ENCODE assay signal across 8 mouse cellular contexts in the genomic region with DNA sequence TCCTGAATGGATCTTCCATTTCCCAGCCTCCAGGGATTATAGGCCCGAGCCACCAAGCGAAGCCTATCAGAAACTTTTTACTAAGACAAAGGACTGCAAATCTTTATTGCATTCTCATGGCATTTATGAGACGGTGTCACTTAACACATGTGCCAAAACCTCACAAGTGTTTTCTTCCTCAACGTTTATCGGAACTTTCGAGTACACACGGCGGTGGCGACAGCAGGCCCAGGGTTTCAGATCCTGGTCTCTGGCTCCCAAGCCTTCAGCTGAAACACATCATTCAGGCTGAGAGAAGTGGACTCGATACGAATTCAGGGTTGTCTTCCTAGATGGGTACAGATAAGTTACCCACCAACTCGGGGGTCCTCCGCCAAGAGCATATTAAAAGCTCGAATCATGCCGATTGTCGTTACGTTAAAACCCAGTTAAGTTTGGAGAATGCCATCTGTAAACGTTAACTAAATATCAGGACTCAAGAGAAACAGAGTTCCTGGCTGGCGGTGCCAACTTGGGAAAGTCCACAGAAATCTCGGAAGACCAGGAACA. TPM values are rescaled to one million over a fixed set of nuclear protein-coding genes. Genes with fewer than 3 reads are reported as not detected.
DNase-seq lines count a peak whose midpoint lies in the region; ATAC-seq and TF ChIP-seq lines count a peak whose summit lies in the region.

No protein-coding gene starts in this region.

- no peak for TF ChIP-seq POLR2A in small intestine, adult 2 months (IDR thresholded peaks at IDR 0.05; ENCODE audit: low read depth, low read length)

- H3K9me3 ChIP-seq in kidney, embryonic 14.5 days (ENCODE audit: control insufficient read depth, low read length) = no peaks in the 10 kb centered on the region
- no peaks in the 10 kb centered on the region for H3K9me3 ChIP-seq in forebrain, embryonic 15.5 days
- H3K9me3 ChIP-seq in liver, embryonic 13.5 days (replicated peaks) = no peaks in the 10 kb centered on the region

- 3% methylated on average over 20 of the region's 20 CpGs for WGBS in kidney, embryonic 14.5 days
- WGBS in forebrain, embryonic 15.5 days = 5% methylated on average over 20 of the region's 20 CpGs
- WGBS in liver, embryonic 13.5 days (ENCODE audit: insufficient replicate concordance) = 3% methylated on average over 20 of the region's 20 CpGs
- 1% methylated on average over 20 of the region's 20 CpGs for WGBS in small intestine, adult 2 months

- H3K4me2 ChIP-seq in kidney, embryonic 14.5 days (replicated peaks; ENCODE audit: low read depth, low read length) = peak overlapping the region; percentile 87
- H3K4me2 ChIP-seq in forebrain, embryonic 15.5 days (replicated peaks) = peak overlapping the region; percentile 62
- H3K4me2 ChIP-seq in liver, embryonic 13.5 days = peak overlapping the region; percentile 81

- DNase-seq in kidney, adult 11 months = no peak
- DNase-seq in NIH3T3 (ENCODE audit: low read depth) = peak; percentile 41
- peak; percentile 7 for DNase-seq in liver, embryonic 13.5 days
- DNase-seq in left cerebral cortex, adult 11 months (ENCODE audit: low spot score) = no peak
- no peak for DNase-seq in yolk sac, embryonic 10.5 days (ENCODE audit: low spot score)

- H3K36me3 ChIP-seq in kidney, embryonic 14.5 days (ENCODE audit: control insufficient read depth, insufficient read depth, low read length) = peaks cover 33% of the 10 kb centered on the region
- peaks cover 25% of the 10 kb centered on the region for H3K36me3 ChIP-seq in forebrain, embryonic 15.5 days
- peaks cover 37% of the 10 kb centered on the region for H3K36me3 ChIP-seq in liver, embryonic 13.5 days
- H3K36me3 ChIP-seq in small intestine, adult 2 months (ENCODE audit: control insufficient read depth, insufficient read depth, low read length) = peaks cover 6% of the 10 kb centered on the region

- H3K27me3 ChIP-seq in kidney, embryonic 14.5 days (ENCODE audit: control insufficient read depth, insufficient read depth, low read length) = no peaks in the 10 kb centered on the region
- H3K27me3 ChIP-seq in forebrain, embryonic 15.5 days = no peaks in the 10 kb centered on the region
- H3K27me3 ChIP-seq in liver, embryonic 13.5 days = 0 out of 2 replicates have a peak, but pooled peaks cover 4% of the 10 kb centered on the region
- H3K27me3 ChIP-seq in small intestine, adult 2 months (ENCODE audit: control insufficient read depth, insufficient read depth, low read length) = no peaks in the 10 kb centered on the region

- peak overlapping the region; percentile 75 for H3K4me3 ChIP-seq in kidney, embryonic 14.5 days (ENCODE audit: low read length)
- H3K4me3 ChIP-seq in forebrain, embryonic 15.5 days = peak overlapping the region; percentile 98
- peak overlapping the region; percentile 93 for H3K4me3 ChIP-seq in liver, embryonic 13.5 days (replicated peaks)
- peak overlapping the region; percentile 100 for H3K4me3 ChIP-seq in small intestine, adult 2 months (ENCODE audit: low read depth, low read length)

- no peak for ATAC-seq in kidney, embryonic 14.5 days (ENCODE audit: low FRiP score, low TSS enrichment)
- peak; percentile 20 for ATAC-seq in forebrain, embryonic 15.5 days (replicated peaks)
- ATAC-seq in liver, embryonic 13.5 days (ENCODE audit: low read depth) = no peak

- H3K4me1 ChIP-seq in kidney, embryonic 14.5 days (ENCODE audit: control insufficient read depth, insufficient read depth, low read length) = no peaks in the 10 kb centered on the region; the same call in 1 of the 2 replicates
- H3K4me1 ChIP-seq in forebrain, embryonic 15.5 days = peaks cover 14% of the 10 kb centered on the region; the same call in 1 of the 2 replicates
- H3K4me1 ChIP-seq in liver, embryonic 13.5 days (replicated peaks) = peaks cover 13% of the 10 kb centered on the region
- peaks cover 12% of the 10 kb centered on the region; the same call in 1 of the 2 replicates for H3K4me1 ChIP-seq in small intestine, adult 2 months (ENCODE audit: control insufficient read depth, insufficient read depth, insufficient read length, low read length)

- no peak for TF ChIP-seq CTCF in small intestine, adult 2 months (IDR thresholded peaks at IDR 0.05; ENCODE audit: extremely low read depth, insufficient read length, insufficient replicate concordance, low read depth, low read length)

- H3K9ac ChIP-seq in kidney, embryonic 14.5 days (ENCODE audit: low read depth, low read length) = peak overlapping the region; percentile 88
- H3K9ac ChIP-seq in forebrain, embryonic 15.5 days (replicated peaks) = peak overlapping the region; percentile 96
- H3K9ac ChIP-seq in liver, embryonic 13.5 days = peak overlapping the region; percentile 93

- H3K27ac ChIP-seq in kidney, embryonic 14.5 days (ENCODE audit: low read depth, low read length) = peak overlapping the region; percentile 59; the same call in 1 of the 2 replicates
- H3K27ac ChIP-seq in forebrain, embryonic 15.5 days (replicated peaks) = peak overlapping the region; percentile 69
- H3K27ac ChIP-seq in liver, embryonic 13.5 days = peak overlapping the region; percentile 75
- peak overlapping the region; percentile 91 for H3K27ac ChIP-seq in small intestine, adult 2 months (ENCODE audit: insufficient read depth, low read depth, low read length)

RNA-seq across cellular contexts. Expression of a gene that starts 0.7 kb away (rescaled TPM):
- 167 and 171 TPM in 2 replicates for polyA plus RNA-seq in kidney, embryonic 14.5 days (2014; fragmentation: Nextera tagmentation; extraction: Ambion mirVana)
- polyA plus RNA-seq in forebrain, embryonic 15.5 days (2015; fragmentation: Nextera tagmentation; extraction: Ambion mirVana) = 191 and 196 TPM in 2 replicates
- 102 and 112 TPM in 2 replicates for polyA plus RNA-seq in liver, embryonic 13.5 days (2015; fragmentation: Nextera tagmentation; extraction: Ambion mirVana)
- 16.2 and 26.8 TPM in 2 replicates for polyA plus RNA-seq in small intestine, adult 2 months (2012; rRNA removed)

RNA-seq across cellular contexts. Expression of a gene that starts 29.5 kb away (rescaled TPM):
- 1.3 and 1.5 TPM in 2 replicates for polyA plus RNA-seq in kidney, embryonic 14.5 days (2014; fragmentation: Nextera tagmentation; extraction: Ambion mirVana)
- polyA plus RNA-seq in forebrain, embryonic 15.5 days (2015; fragmentation: Nextera tagmentation; extraction: Ambion mirVana) = 0.38 and 0.41 TPM in 2 replicates
- not detected in 2 replicates for polyA plus RNA-seq in liver, embryonic 13.5 days (2015; fragmentation: Nextera tagmentation; extraction: Ambion mirVana)
- 0.14 TPM in 1 of 2 replicates, not detected in the other for polyA plus RNA-seq in small intestine, adult 2 months (2012; rRNA removed)

RNA-seq across cellular contexts. Expression of a gene that starts 40.0 kb away (rescaled TPM):
- polyA plus RNA-seq in kidney, embryonic 14.5 days (2014; fragmentation: Nextera tagmentation; extraction: Ambion mirVana) = 15.7 and 29.0 TPM in 2 replicates
- 20.5 and 21.8 TPM in 2 replicates for polyA plus RNA-seq in forebrain, embryonic 15.5 days (2015; fragmentation: Nextera tagmentation; extraction: Ambion mirVana)
- polyA plus RNA-seq in liver, embryonic 13.5 days (2015; fragmentation: Nextera tagmentation; extraction: Ambion mirVana) = 5.4 and 6.3 TPM in 2 replicates
- polyA plus RNA-seq in small intestine, adult 2 months (2012; rRNA removed) = 9.4 and 26.3 TPM in 2 replicates

RNA-seq across cellular contexts. Expression of a gene that starts 54.8 kb away (rescaled TPM):
- 0.14 and 0.30 TPM in 2 replicates for polyA plus RNA-seq in kidney, embryonic 14.5 days (2014; fragmentation: Nextera tagmentation; extraction: Ambion mirVana)
- polyA plus RNA-seq in forebrain, embryonic 15.5 days (2015; fragmentation: Nextera tagmentation; extraction: Ambion mirVana) = not detected in 2 replicates
- not detected in 2 replicates for polyA plus RNA-seq in liver, embryonic 13.5 days (2015; fragmentation: Nextera tagmentation; extraction: Ambion mirVana)
- not detected in 2 replicates for polyA plus RNA-seq in small intestine, adult 2 months (2012; rRNA removed)

Comparison
In these comparisons a context has a peak if more than half of its experiments do, and no peak if none do; other contexts are left out.
1. DNase-seq: peak in NIH3T3 (single experiment) and liver, embryonic 13.5 days (single experiment); none in kidney, adult 11 months (single experiment), left cerebral cortex, adult 11 months (single experiment) and yolk sac, embryonic 10.5 days (single experiment).
2. Peak in every context shown above with its lines, with median percentiles within 50 percentile points of each other: H3K27ac ChIP-seq, H3K4me2 ChIP-seq, H3K4me3 ChIP-seq and H3K9ac ChIP-seq.